Mouse (Mus musculus) bone marrow, adult 2 months (tissue): ENCODE results near the gene Abat.

Experiments used
- CTCF ChIP-seq: fragments of 200-500 bp; IDR thresholded peaks from 2 replicates; pipeline ENCODE4 v1.5.1; 2011; ENCODE audit warnings: low read length, control low read depth; ENCODE audit not compliant: control insufficient read depth, insufficient read depth
- POLR2A ChIP-seq: fragments of 200-500 bp; IDR thresholded peaks from 2 replicates; pipeline ENCODE4 v1.6.1; 2011; ENCODE audit warnings: low read depth, mild to moderate bottlenecking, control low read depth, low read length, borderline replicate concordance; ENCODE audit not compliant: control insufficient read depth

DNA sequence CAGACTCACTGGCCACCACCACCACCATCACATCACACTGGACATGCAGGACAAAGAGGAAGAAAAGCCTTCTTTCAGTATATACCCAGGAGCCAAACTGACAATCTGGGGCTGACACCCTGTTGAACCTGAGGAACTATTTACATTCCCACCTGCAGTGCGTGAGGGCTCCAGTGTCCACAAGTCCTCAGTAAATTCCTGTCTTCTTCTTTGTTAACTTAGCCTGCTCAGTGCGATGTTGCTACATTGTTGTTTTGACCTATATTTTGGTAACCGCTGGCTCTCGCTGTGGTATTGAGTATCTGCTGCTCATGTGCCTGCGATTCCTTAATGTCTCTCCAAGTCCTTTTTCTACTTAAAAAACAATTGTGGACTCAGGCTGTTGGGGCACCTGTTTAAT, 7.3 kb downstream of the Abat start:
- TF ChIP-seq CTCF (no peak), POLR2A (no peak)
